Mouse (Mus musculus) MEL (cell line): ENCODE data around the gene Ccdc159. TPM values are rescaled to one million over a fixed set of nuclear protein-coding genes. Genes with fewer than 3 reads are reported as not detected.

Source experiments
- DNase-seq: peaks from one replicate; pipeline ENCODE4 v3.0.0; 2011; ENCODE audit warnings: low read depth, low spot score
- H3K27ac ChIP-seq: 2 replicates; pipeline ENCODE4 v1.5.1; 2012; ENCODE audit warnings: low read depth, mild to moderate bottlenecking, control low read depth, low read length, moderate library complexity; ENCODE audit not compliant: control insufficient read depth
- H3K27me3 ChIP-seq, 2 experiments: fragments of 150-350 bp in 1 of 2; sonication (generic) in 1 of 2; 2 replicates each; pipeline ENCODE4 v1.6.1; 2012; ENCODE audit warnings: low read length in 2 of 2, mild to moderate bottlenecking in 2 of 2, improper control_type of control experiment in 1 of 2, moderate library complexity in 1 of 2; ENCODE audit not compliant: insufficient read depth in 2 of 2, control insufficient read depth in 1 of 2
- H3K36me3 ChIP-seq, 2 experiments: 2 replicates each; pipeline ENCODE4 v1.6.1; 2012 to 2014; ENCODE audit warnings: low read length in 2 of 2, improper control_type of control experiment in 1 of 2, inconsistent platforms in 1 of 2, mild to moderate bottlenecking in 1 of 2; ENCODE audit not compliant: insufficient read depth in 2 of 2, control insufficient read depth in 1 of 2
- H3K4me1 ChIP-seq, 2 experiments: fragments of 150-350 bp in 1 of 2; sonication (generic) in 1 of 2; 2 replicates each; pipeline ENCODE4 v1.6.1; 2012; ENCODE audit warnings: low read length in 2 of 2, improper control_type of control experiment in 1 of 2, mild to moderate bottlenecking in 1 of 2; ENCODE audit not compliant: insufficient read depth in 2 of 2, control insufficient read depth in 1 of 2
- H3K4me3 ChIP-seq, 2 experiments: fragments of 150-350 bp in 1 of 2; sonication (generic) in 1 of 2; 2 replicates each; pipeline ENCODE4 v1.5.1; 2012; ENCODE audit warnings: low read depth in 2 of 2, low read length in 2 of 2, mild to moderate bottlenecking in 2 of 2, moderate library complexity in 2 of 2, control low read depth in 1 of 2, improper control_type of control experiment in 1 of 2; ENCODE audit not compliant: control insufficient read depth in 1 of 2, insufficient read depth in 1 of 2
- H3K79me2 ChIP-seq: 2 replicates; pipeline ENCODE4 v1.6.1; 2012; ENCODE audit warnings: mild to moderate bottlenecking, low read length, moderate library complexity; ENCODE audit not compliant: control insufficient read depth, poor library complexity, insufficient read depth
- H3K9ac ChIP-seq: 2 replicates; pipeline ENCODE4 v1.6.1; 2012; ENCODE audit warnings: low read depth, mild to moderate bottlenecking, control low read depth, low read length, moderate library complexity; ENCODE audit not compliant: control insufficient read depth, poor library complexity, severe bottlenecking
- H3K9me3 ChIP-seq: fragments of 150-350 bp; sonication (generic); replicated peaks from 2 replicates; pipeline ENCODE4 v1.6.1; 2012; ENCODE audit warnings: mild to moderate bottlenecking, low read length, improper control_type of control experiment, moderate library complexity; ENCODE audit not compliant: insufficient read depth
- BHLHE40 ChIP-seq: IDR thresholded peaks from 2 replicates; pipeline ENCODE4 v1.6.1; 2012; ENCODE audit warnings: low read depth, mild to moderate bottlenecking, inconsistent platforms, low read length, improper control_type of control experiment, borderline replicate concordance
- CHD2 ChIP-seq: IDR thresholded peaks from 2 replicates; pipeline ENCODE4 v1.6.1; 2011; ENCODE audit warnings: low read length, improper control_type of control experiment
- E2F4 ChIP-seq: IDR thresholded peaks from 2 replicates; pipeline ENCODE4 v1.6.1; 2011; ENCODE audit warnings: low read depth, low read length, improper control_type of control experiment, borderline replicate concordance
- EP300 ChIP-seq, 2 experiments: IDR thresholded peaks; 2 replicates each; pipeline ENCODE4 v1.6.1; 2011; ENCODE audit warnings: improper control_type of control experiment in 2 of 2, low read length in 2 of 2, low read depth in 1 of 2, mild to moderate bottlenecking in 1 of 2
- GABPA ChIP-seq: IDR thresholded peaks from 2 replicates; pipeline ENCODE4 v1.6.1; 2012; ENCODE audit warnings: low read depth, mild to moderate bottlenecking, inconsistent platforms, low read length, improper control_type of control experiment, moderate library complexity
- GATA1 ChIP-seq: IDR thresholded peaks from 2 replicates; pipeline ENCODE4 v1.6.1; 2011; ENCODE audit warnings: low read depth, low read length, improper control_type of control experiment
- KAT2A ChIP-seq: conservative IDR thresholded peaks from 2 replicates; pipeline ENCODE4 v1.6.1; 2012; ENCODE audit warnings: low read depth, low read length, improper control_type of control experiment, inconsistent platforms
- MAFK ChIP-seq: IDR thresholded peaks from 2 replicates; pipeline ENCODE4 v1.6.1; 2011; ENCODE audit warnings: low read depth, mild to moderate bottlenecking, low read length, improper control_type of control experiment, borderline replicate concordance
- MEF2A ChIP-seq: IDR thresholded peaks from 2 replicates; pipeline ENCODE4 v1.6.1; 2014; ENCODE audit warnings: low read depth, mild to moderate bottlenecking, inconsistent platforms, low read length, improper control_type of control experiment; ENCODE audit not compliant: poor library complexity, insufficient replicate concordance, severe bottlenecking; ENCODE audit errors: extremely low read depth
- MXI1 ChIP-seq: IDR thresholded peaks from 2 replicates; pipeline ENCODE4 v1.6.1; 2011; ENCODE audit warnings: mild to moderate bottlenecking, low read depth, low read length, improper control_type of control experiment
- NRF1 ChIP-seq: IDR thresholded peaks from 2 replicates; pipeline ENCODE4 v1.6.1; 2014; ENCODE audit warnings: low read depth, mild to moderate bottlenecking, inconsistent platforms, low read length, improper control_type of control experiment, moderate library complexity; ENCODE audit not compliant: poor library complexity, insufficient read depth, severe bottlenecking
- RCOR1 ChIP-seq: IDR thresholded peaks from 2 replicates; pipeline ENCODE4 v1.6.1; 2012; ENCODE audit warnings: low read depth, mild to moderate bottlenecking, inconsistent platforms, low read length, improper control_type of control experiment
- SIN3A ChIP-seq: IDR thresholded peaks from 2 replicates; pipeline ENCODE4 v1.6.1; 2012; ENCODE audit warnings: low read length, improper control_type of control experiment, inconsistent platforms
- SMC3 ChIP-seq: IDR thresholded peaks from 2 replicates; pipeline ENCODE4 v1.6.1; 2011; ENCODE audit warnings: low read depth, low read length, improper control_type of control experiment
- TCF12 ChIP-seq: IDR thresholded peaks from 2 replicates; pipeline ENCODE4 v1.6.1; 2014; ENCODE audit warnings: low read depth, mild to moderate bottlenecking, inconsistent platforms, low read length, improper control_type of control experiment, moderate library complexity
- USF2 ChIP-seq, 2 experiments: IDR thresholded peaks; 2 replicates each; pipeline ENCODE4 v1.6.1; 2011 to 2012; ENCODE audit warnings: improper control_type of control experiment in 2 of 2, low read length in 2 of 2, borderline replicate concordance in 1 of 2, inconsistent platforms in 1 of 2, low read depth in 1 of 2, mild to moderate bottlenecking in 1 of 2; ENCODE audit not compliant: insufficient read depth in 1 of 2
- ZC3H11A ChIP-seq: IDR thresholded peaks from 2 replicates; pipeline ENCODE4 v1.6.1; 2012; ENCODE audit warnings: low read depth, mild to moderate bottlenecking, inconsistent platforms, low read length, improper control_type of control experiment
- polyA plus RNA-seq, 2 experiments: library from polyadenylated mRNA; stranded (reverse) in 1 of 2; unstranded in 1 of 2; fragments of >175 nt in 1 of 2; fragments of >200 nt in 1 of 2; gene quantifications; 2 replicates each; pipeline versions ENCODE4 v1.2.1 to v1.2.4; 2012; ENCODE audit warnings: low replicate concordance in 2 of 2, low read depth in 1 of 2; ENCODE audit not compliant: insufficient read length in 2 of 2, insufficient read depth in 1 of 2, missing spikeins in 1 of 2
- total RNA-seq: library from RNA; depleted of rRNA; stranded (reverse); fragments of 300-350 nt; gene quantifications from 2 replicates; pipeline ENCODE4 v1.2.3, GENCODE M21; 2012

Ccdc159 gene
- total and polyA plus RNA-seq, 3 experiments, result 1.0 to 6.4 TPM; not detected in 1

DNA sequence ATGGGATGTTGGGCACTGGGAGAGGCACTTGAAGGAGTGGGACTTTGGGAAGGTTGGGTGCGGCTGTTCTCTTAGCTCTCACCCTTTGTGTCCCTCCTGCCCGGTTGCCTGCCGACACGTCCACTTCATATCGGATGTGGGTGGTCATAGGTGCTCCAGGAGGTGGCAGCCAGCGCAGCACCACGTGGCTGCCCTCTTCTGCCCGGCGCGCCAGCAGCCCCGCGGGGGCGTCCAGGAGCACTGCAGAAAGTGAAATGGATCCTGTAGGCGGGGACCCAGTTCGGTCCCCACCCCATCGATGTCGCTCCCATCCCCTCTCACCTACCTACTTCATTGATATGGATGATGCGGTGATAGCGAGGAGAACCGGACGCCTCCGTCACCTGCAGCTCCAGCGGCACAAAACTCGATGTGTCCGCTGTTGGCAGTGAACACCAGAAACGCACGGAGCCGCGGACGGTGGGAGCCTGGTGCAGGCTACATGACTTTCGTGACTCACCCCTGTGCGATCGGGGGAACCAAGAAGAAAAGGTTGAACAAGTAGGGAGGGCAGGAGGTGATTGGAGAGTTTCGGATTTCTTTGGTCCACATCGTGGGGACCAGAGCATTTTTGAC is 34.2 kb downstream of the Ccdc159 start:
- H3K27me3 ChIP-seq, result no peaks in the 10 kb centered on the region
- peak; percentile 91 for DNase-seq
- H3K4me3 ChIP-seq, result peak overlapping the region; percentile 75 to 77
- H3K27ac ChIP-seq, result peak overlapping the region; percentile 91
- peaks cover 13 to 37% of the 10 kb centered on the region in 2 experiments for H3K4me1 ChIP-seq
- peaks cover 41% of the 10 kb centered on the region for H3K79me2 ChIP-seq
- peak overlapping the region; percentile 77 for H3K9ac ChIP-seq
- H3K9me3 ChIP-seq, result no peaks in the 10 kb centered on the region
- TF ChIP-seq GATA1 (0 out of 2 replicates have a peak, but pooled peaks have one; percentile 26), USF2 (IDR thresholded peaks at IDR 0.05; ENCODE audit: borderline replicate concordance in 1 of 2, insufficient read depth in 1 of 2, low read depth in 1 of 2, low read length in 2 of 2) (no peak)
- peaks cover 14 to 30% of the 10 kb centered on the region in 2 experiments for H3K36me3 ChIP-seq

DNA sequence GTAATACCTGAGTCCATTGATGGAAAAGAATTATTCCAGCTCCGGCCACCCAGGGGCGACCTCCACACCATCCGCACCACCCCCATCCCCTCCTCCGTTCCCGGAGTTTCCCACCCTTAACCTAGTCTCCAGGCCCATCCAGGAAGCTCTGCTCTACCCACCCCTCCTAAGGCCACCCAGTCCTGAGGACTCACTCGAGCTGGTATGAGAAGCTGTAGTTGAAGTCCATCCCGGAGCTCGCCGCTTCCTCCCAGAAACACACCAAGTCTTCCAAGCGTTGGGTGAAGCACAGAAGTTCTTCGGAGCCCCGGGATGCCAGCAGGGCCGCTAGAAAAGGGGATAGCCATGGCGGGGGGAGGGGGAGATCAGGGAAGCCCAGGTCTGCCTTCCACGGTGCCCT is 34.7 kb downstream of the Ccdc159 start:
- peak overlapping the region; percentile 91 for H3K27ac ChIP-seq
- TF ChIP-seq ZC3H11A, result no peak
- no peak for TF ChIP-seq SMC3
- no peak for TF ChIP-seq MAFK
- TF ChIP-seq E2F4, result no peak
- TF ChIP-seq GATA1, result no peak
- TF ChIP-seq SIN3A, result no peak
- no peak for TF ChIP-seq USF2 (IDR thresholded peaks at IDR 0.05; ENCODE audit: borderline replicate concordance in 1 of 2, insufficient read depth in 1 of 2, low read depth in 1 of 2, low read length in 2 of 2)
- no peak for TF ChIP-seq MXI1
- TF ChIP-seq CHD2, result no peak
- no peak for TF ChIP-seq EP300 (IDR thresholded peaks at IDR 0.05; ENCODE audit: low read depth in 1 of 2, low read length in 2 of 2)
- TF ChIP-seq NRF1, result no peak
- TF ChIP-seq MEF2A, result no peak
- no peak for TF ChIP-seq BHLHE40
- no peak for TF ChIP-seq RCOR1
- TF ChIP-seq GABPA, result no peak
- TF ChIP-seq KAT2A, result no peak
- TF ChIP-seq TCF12, result no peak
- no peaks in the 10 kb centered on the region for H3K27me3 ChIP-seq
- DNase-seq, result no peak
- no peaks in the 10 kb centered on the region for H3K9me3 ChIP-seq
- peaks cover 13 to 32% of the 10 kb centered on the region in 2 experiments for H3K4me1 ChIP-seq
- H3K9ac ChIP-seq, result peak overlapping the region; percentile 77
- H3K79me2 ChIP-seq, result peaks cover 41% of the 10 kb centered on the region
- peak overlapping the region; percentile 75 to 77 for H3K4me3 ChIP-seq
- peaks cover 14 to 26% of the 10 kb centered on the region in 2 experiments for H3K36me3 ChIP-seq
